Mouse (Mus musculus): ENCODE results near the gene Ubox5.
"Not testable (repeated sequence)": the region's sequence is repeated elsewhere in the genome, so short reads cannot be mapped to it uniquely, and the experiment has no call there.

Gene Ubox5

DNA sequence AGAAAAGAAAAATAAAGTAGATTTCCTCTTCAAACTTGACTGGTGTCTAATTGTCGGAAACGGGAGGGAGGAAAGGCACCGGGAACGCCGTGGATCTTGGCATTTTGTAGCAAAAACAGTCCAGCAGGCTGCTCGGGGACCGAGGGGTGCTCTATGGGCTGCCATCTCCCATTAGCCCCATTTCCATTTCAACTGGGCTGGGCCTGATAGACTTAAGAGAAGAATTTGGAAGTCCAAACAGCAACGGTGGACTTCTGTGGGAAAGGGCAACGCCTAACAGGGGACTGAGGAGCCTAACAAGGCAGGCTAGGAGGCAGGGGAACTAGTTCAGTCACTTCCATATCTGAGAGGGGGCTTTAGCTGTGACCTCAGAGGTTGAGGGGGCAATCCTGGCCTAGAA lies 52.8 kb downstream of the Ubox5 start:
- DNase-seq (ENCODE audit: low spot score in 2 of 2), result no peak

DNA sequence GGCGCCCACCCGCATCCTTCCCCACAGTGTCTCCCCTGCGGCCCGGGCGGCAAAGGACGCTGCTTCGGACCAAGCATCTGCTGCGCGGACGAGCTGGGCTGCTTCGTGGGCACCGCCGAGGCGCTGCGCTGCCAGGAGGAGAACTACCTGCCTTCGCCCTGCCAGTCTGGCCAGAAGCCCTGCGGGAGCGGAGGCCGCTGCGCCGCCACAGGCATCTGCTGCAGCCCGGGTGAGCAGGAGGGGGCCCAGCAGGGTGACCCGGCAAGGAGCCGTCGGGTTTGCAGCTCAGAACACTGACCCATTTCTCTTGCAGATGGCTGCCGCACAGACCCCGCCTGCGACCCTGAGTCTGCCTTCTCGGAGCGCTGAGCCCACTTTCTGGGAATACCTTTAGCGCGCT lies 53.3 kb downstream of the Ubox5 start:
- not testable (repeated sequence) for DNase-seq (ENCODE audit: low spot score in 2 of 2)

DNA sequence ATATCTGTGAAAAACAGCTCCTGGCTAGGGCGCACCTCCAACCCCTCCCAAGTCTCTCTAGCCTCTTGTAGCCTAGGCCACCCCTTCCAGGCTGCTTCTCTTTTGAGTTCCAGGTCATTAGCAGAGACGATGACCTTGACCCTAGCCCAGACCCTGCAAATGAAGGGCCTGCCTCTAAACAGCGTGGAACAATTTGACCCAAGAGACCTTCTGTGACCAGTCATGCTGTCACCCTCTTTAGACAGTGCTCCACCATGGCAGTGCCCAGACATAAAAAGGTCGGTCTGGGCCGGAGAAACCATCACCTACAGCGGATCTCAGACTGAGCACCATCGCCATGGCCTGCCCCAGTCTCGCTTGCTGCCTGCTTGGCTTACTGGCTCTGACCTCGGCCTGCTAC lies 54.0 kb downstream of the Ubox5 start, which contains the start of gene Oxt:
TSS of gene Oxt (plus strand) at position 301 of the 400 bp plus-strand sequence.
- DNase-seq (ENCODE audit: low spot score in 2 of 2), result no peak

DNA sequence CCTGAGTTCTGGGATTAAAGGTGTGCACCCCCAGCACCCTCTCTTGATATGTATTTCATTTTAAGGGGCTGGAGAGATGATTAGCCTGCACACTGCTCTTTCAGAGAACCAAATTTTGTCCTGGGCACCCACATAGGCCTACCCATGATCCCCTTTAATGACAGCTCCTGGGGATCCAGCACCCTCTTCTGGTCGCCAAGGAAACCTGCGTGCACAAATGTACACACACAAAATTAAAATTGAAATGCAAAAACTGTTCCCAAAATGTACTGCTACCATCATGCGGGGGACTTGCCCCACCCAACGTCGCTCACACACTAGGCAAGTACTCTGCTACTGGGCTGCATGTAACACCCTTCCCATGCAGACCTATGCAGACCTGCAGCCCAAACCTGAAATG lies 54.9 kb downstream of the Ubox5 start:
- DNase-seq (ENCODE audit: low spot score in 2 of 2), result no peak

DNA sequence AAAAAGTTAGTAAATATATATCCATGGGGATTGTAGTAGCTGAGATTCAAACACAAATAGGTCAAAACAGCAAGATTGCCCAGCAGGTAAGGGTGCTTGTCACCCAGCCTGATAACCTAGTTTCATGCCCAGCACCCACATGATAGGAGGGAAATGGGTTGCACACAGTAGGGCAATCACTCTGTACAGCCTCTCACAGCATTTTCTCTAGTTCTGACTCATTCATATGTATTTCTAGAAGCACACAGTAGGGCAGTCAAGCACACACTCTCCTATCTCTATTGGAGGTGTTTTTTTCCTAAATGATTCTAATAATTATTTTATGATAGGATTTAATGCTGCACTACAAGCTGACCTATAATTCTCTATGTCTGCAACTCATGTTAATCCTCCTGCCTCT lies 59.9 kb downstream of the Ubox5 start:
- DNase-seq (ENCODE audit: low spot score in 2 of 2), result no peak

DNA sequence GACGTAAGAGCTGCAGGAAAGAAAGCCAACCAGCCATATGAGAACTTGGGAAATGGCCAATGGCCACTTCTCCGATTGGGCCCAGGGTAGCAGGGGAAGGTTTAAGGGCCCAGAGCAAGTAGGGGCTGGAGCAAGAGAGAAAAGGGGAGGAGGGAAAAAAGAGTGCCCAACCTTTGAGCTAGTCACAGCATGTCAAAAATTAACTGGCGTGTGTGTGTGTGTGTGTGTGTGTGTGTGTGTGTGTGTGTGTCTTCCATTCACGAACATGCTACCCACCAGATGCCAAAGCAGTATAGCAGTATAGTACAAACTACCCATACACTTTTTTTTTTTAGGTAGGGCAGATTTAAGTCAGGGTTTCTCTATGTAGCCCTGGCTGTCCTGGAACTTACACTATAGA lies 60.9 kb downstream of the Ubox5 start:
- DNase-seq (ENCODE audit: low spot score in 2 of 2), result no peak

DNA sequence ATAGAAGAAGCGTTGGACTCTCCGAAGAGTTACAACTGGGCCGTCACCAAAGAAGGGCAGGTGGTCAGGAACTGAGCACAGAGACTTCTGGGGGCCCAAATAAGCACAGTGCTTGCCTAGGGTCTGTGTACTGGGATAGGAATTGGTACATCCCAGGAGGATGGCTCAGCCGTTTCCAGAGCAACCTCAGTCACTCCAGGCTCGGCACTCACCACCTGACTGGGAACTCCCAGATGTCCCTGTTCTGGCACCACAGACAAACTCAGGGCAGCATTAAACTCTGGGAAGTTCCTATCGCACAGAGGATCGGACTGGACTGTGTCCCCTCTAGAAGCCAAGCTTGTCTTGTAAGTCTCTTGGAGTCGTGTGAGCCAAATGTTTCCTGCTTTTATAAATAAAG lies 64.9 kb downstream of the Ubox5 start:
- DNase-seq (ENCODE audit: low spot score in 2 of 2), result no peak

DNA sequence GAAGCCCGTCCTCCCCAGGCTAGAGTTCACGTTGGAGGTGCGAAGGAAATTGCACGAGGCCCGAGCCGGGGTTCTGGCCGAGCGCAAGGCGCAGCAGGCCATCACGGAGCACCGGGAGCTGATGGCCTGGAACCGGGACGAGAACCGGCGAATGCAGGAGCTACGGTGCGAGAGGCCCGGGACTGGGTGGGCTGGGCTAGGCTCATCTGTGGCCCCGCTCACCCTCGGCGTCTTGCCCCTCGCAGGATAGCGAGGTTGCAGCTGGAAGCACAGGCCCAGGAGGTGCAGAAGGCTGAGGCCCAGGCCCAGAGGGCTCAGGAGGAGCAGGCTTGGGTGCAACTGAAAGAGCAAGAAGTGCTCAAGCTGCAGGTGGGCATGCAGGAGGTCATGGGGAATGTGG lies 65.8 kb downstream of the Ubox5 start:
- DNase-seq (ENCODE audit: low spot score in 2 of 2), result no peak

DNA sequence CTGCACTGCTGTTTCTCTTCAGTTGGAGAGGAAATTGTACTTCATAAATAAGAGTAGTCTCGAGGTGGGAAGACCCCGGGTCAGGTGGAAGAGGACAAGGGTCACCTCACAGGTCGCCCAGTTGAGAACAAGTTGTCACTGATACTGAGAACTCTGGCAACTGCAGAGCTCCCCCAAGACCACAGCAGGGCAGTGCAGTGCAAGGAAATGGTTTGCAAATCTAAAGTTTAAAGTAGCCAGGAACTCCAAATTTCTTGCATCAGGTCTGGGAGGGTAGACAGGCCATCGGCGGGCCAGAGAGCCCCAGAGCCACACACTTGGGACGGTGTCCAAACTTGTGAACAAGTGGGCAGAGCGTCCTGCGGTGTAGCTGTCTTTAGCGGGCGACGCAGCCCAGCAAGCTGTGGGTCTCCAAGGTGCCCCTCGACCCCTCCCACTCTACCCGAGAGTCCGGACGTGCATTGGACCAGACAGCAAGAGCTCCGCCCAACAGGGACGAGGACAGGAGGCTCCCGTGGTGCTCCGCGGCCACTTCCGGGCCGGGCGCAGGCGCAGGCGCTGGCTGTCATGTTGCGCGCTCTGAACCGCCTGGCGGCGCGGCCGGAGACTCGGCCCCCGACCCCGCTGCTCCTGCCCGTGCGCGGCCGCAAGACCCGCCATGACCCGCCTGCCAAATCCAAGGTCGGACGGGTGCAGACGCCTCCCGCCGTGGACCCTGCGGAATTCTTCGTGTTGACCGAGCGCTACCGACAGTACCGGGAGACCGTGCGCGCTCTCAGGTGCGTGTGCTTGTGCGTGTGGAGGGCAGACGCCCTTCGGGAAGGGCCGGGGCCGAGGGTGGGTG lies 66.4 kb downstream of the Ubox5 start, which contains the start of gene Mrps26:
TSS of gene Mrps26 (plus strand) at position 531 of the 844 bp plus-strand sequence.
- peak; percentile 91 for DNase-seq (ENCODE audit: low spot score in 2 of 2)

DNA sequence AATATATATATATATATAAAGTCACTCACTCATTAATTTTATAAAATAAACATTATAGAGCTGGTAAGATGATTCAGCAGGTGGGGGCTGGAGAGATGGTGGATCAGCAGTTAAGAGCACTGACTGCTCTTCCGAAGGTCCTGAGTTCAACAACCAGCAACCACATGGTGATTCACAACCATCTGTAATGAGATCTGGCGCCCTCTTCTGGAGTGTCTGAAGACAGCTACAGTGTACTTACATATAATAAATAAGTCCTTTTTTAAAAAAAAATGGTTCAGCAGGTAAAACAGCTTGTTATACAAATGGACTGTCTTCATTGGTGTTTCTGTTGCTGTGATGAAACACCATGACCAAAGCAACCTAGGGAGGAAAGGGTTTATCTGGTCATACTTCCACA lies 71.8 kb downstream of the Ubox5 start:
- DNase-seq (ENCODE audit: low spot score in 2 of 2), result no peak

DNA sequence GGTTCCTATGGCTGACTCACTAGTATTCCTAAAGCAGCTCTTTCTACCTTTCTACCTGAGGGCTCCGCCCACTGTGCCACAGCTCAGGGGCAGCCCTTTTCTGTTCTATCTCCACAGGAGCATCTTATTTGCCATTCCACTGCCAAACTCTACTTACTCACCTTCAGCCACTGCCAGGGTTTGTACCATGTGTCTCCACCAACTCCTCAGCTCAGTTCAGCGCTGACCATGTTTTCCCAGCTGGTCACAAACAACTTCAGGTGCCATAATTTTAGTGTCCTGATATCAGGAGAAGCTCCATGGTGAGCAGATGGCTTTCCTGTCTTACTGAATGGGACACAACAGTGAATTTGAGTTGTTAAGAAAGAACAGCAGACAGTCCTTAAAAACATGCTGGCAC lies 72.4 kb downstream of the Ubox5 start:
- no peak for DNase-seq (ENCODE audit: low spot score in 2 of 2)

DNA sequence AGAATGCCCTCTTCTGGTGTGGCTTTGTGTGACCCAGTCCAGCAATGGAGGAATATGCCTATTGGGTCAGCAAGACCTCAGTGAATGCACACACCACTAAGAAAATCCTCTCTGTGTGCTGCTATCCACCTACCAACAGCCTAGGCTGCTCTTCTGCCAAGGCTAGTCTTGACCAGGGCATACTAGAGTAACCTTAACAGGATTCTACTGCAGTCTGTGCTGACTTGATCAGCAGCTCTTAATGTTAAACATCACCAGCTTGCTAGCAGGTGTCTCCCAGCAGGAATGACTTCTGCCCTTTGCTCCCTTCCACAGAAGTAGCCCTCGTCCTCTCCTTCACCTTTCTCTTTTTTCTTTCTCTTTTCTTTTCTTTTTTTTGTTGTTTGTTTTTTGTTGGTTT lies 73.5 kb downstream of the Ubox5 start:
- no peak for DNase-seq (ENCODE audit: low spot score in 2 of 2)

DNA sequence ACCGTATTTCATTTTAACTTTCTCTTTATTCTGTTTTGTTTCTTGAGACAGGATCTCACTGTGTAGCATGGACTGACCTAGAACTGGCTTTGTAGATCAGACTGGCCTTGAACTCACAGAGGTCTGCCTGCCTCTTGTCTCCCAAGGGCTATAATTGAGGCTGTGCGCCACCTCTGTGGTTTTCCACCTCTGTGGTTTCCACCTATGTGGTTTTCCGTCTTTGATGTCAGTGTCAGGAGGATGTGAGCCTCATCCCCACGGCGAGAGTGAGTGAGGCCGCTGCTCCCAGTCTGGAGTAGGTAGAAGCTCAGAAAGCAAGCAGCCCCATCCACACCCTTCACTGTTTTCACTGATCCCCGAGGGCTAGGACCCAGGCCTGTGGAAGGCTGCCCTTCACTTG lies 75.0 kb downstream of the Ubox5 start:
- DNase-seq (ENCODE audit: low spot score in 2 of 2), result no peak

DNA sequence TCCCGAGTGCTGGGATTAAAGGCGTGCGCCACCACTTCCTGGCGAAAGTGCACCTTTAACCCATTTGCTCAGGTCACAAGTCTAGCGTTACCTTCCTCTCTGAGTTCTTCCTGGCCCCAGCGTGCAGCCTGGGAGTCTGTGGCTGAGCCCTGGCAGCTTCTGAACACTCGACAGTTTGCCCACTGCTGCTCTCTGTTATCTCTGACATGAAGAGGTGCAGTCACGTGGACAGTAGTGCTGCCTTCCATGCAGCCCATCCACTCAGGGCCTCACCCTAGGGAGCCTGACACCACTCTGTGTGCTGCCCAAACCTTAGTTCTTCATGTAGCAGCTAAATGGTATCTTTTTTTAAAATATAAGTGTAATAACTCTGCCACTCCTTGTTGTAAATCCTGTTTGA lies 82.9 kb downstream of the Ubox5 start:
- no peak for DNase-seq (ENCODE audit: low spot score in 2 of 2)

DNA sequence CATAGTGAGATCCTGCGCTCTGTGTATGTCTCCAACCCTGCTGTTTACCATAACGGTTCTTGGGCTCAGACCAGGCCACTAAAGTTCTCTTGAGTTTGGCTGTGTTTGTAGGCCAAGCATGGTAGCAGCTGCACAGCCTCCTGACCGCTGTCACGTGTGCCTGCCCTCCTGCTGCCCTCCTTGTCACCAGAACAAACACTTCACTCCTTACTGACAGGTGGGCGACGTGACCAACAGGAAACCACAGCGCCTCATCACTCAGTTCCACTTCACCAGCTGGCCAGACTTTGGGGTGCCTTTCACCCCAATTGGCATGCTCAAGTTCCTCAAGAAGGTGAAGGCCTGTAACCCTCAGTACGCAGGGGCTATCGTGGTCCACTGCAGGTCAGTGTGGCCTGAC lies 89.6 kb downstream of the Ubox5 start:
- no peak for DNase-seq (ENCODE audit: low spot score in 2 of 2)

Measured in urinary bladder, postnatal 4 days (tissue).